ENCODE assay signal across 11 mouse cellular contexts in the genomic region with DNA sequence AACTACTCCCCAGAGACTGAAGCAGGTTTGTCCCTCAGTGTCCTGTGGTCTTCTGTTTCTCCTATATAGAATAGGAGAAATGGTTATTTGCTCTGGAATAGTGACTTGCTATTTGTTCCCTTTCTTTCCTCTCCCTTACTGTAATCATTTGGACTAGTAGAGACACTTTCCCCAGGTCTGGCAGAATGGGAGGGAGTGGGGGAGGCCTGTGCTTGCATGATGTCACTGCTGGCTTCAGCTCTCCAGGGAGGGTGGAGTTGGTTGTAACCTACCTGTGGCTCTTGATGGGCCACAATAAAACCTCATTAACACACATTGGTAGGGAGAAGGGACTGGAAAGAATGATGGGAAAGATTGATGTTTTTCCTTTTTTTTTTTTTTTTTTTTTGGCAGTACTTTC. TPM values are rescaled to one million over a fixed set of nuclear protein-coding genes. Genes with fewer than 3 reads are reported as not detected.
DNase-seq lines count a peak whose midpoint lies in the region; ATAC-seq lines count a peak whose summit lies in the region.
"Had no signal": no experiment of that assay in that cellular context is flagged by ENCODE, and none has a peak within 500 bp of the region (broad histone marks: within the 10 kb centered on the region; RNA-seq: fewer than 3 reads in every experiment).

No protein-coding gene starts in this region.

- no peak for ATAC-seq in midbrain, embryonic 13.5 days
- no peak for ATAC-seq in limb, embryonic 11.5 days (ENCODE audit: insufficient number of reproducible peaks, low FRiP score, low TSS enrichment, low read depth)

- peaks cover 11% of the 10 kb centered on the region; the same call in 1 of the 2 replicates for H3K36me3 ChIP-seq in midbrain, embryonic 10.5 days
- no peaks in the 10 kb centered on the region for H3K36me3 ChIP-seq in midbrain, embryonic 13.5 days
- 0 out of 2 replicates have a peak, but pooled peaks cover 2% of the 10 kb centered on the region for H3K36me3 ChIP-seq in limb, embryonic 11.5 days (ENCODE audit: control insufficient read depth, insufficient read depth, low read length)

- intact Hi-C loops in heart, postnatal 25 days (cut with DNase I) = loop anchor here (5.0 kb wide), 1 partner anchor 88 kb away; no protein-coding TSS in a partner anchor

- no peak overlapping the region for H3K27ac ChIP-seq in midbrain, embryonic 10.5 days (replicated peaks)
- no peak overlapping the region for H3K27ac ChIP-seq in midbrain, embryonic 13.5 days
- H3K27ac ChIP-seq in limb, embryonic 11.5 days (replicated peaks; ENCODE audit: low read depth, low read length) = no peak overlapping the region

- H3K9me3 ChIP-seq in midbrain, embryonic 10.5 days (replicated peaks) = no peaks in the 10 kb centered on the region
- no peaks in the 10 kb centered on the region for H3K9me3 ChIP-seq in midbrain, embryonic 13.5 days
- no peaks in the 10 kb centered on the region for H3K9me3 ChIP-seq in limb, embryonic 11.5 days (ENCODE audit: control insufficient read depth, low read length)

- peak overlapping the region; percentile 20; the same call in 1 of the 2 replicates for H3K4me3 ChIP-seq in midbrain, embryonic 10.5 days
- no peak overlapping the region for H3K4me3 ChIP-seq in midbrain, embryonic 13.5 days (replicated peaks)
- H3K4me3 ChIP-seq in limb, embryonic 11.5 days (ENCODE audit: low read depth, low read length) = peak overlapping the region; percentile 100; the same call in 1 of the 2 replicates

- H3K4me2 ChIP-seq in midbrain, embryonic 13.5 days (replicated peaks) = no peak overlapping the region
- peak overlapping the region; percentile 91 for H3K4me2 ChIP-seq in limb, embryonic 11.5 days (ENCODE audit: low read depth, severe bottlenecking)

- peak; percentile 85 for DNase-seq in heart, adult 11 months
- DNase-seq in heart, postnatal 25 days (ENCODE audit: low spot score) = no peak
- no peak for DNase-seq in midbrain, embryonic 10.5 days (ENCODE audit: low spot score)
- DNase-seq in limb, embryonic 11.5 days (ENCODE audit: low spot score) = no peak
- no peak for DNase-seq in left cerebral cortex, adult 18-20 months (ENCODE audit: low spot score in 2 of 2)
- no peak for DNase-seq in urinary bladder, postnatal 10 days (ENCODE audit: low spot score)
- DNase-seq in retina, embryonic 14.5 days (ENCODE audit: low spot score) = no peak
- DNase-seq: adrenal gland, adult 2 months; cerebellum, postnatal 10 days; thymus, adult 18-20 months had no signal

- no peak overlapping the region for H3K9ac ChIP-seq in midbrain, embryonic 13.5 days (replicated peaks)
- H3K9ac ChIP-seq in limb, embryonic 11.5 days (ENCODE audit: low read length) = no peak overlapping the region

- H3K4me1 ChIP-seq in midbrain, embryonic 10.5 days = peaks cover 33% of the 10 kb centered on the region
- peaks cover 20% of the 10 kb centered on the region for H3K4me1 ChIP-seq in midbrain, embryonic 13.5 days (replicated peaks)
- H3K4me1 ChIP-seq in limb, embryonic 11.5 days (ENCODE audit: control insufficient read depth, insufficient read depth, low read length) = peaks cover 36% of the 10 kb centered on the region

- H3K27me3 ChIP-seq in midbrain, embryonic 10.5 days (ENCODE audit: low read depth, poor library complexity, severe bottlenecking) = peaks cover 5% of the 10 kb centered on the region; the same call in 1 of the 2 replicates
- H3K27me3 ChIP-seq in midbrain, embryonic 13.5 days = no peaks in the 10 kb centered on the region
- H3K27me3 ChIP-seq in limb, embryonic 11.5 days (ENCODE audit: control insufficient read depth, insufficient read depth, low read length) = no peaks in the 10 kb centered on the region

RNA-seq across cellular contexts. Expression of a gene that starts 3.1 kb away (rescaled TPM):
- 1 to 10 TPM; 7.2 TPM for total RNA-seq in heart, postnatal 25 days (2021)
- 110 and 128 TPM in 2 replicates for polyA plus RNA-seq in midbrain, embryonic 10.5 days (2016; fragmentation: Nextera tagmentation; extraction: Ambion mirVana)
- polyA plus RNA-seq in midbrain, embryonic 13.5 days (2015; fragmentation: Nextera tagmentation; extraction: Ambion mirVana) = 30.1 and 30.8 TPM in 2 replicates
- polyA plus RNA-seq in limb, embryonic 11.5 days (2014; fragmentation: Nextera tagmentation; extraction: Ambion mirVana) = 219 and 223 TPM in 2 replicates
- total RNA-seq in left cerebral cortex, adult 18-20 months (2021) = 1 to 10 TPM; 1.2 to 1.6 TPM
